Mouse (Mus musculus) cerebellum, adult 2 months (tissue): ENCODE results near the gene Glis3.

Experiments used
- CTCF ChIP-seq: fragments of 200-500 bp; IDR thresholded peaks from 2 replicates; pipeline ENCODE4 v1.5.1; 2011; ENCODE audit warnings: low read depth, mild to moderate bottlenecking, control low read depth, low read length, moderate library complexity, borderline replicate concordance; ENCODE audit not compliant: insufficient read depth
- POLR2A ChIP-seq: fragments of 200-500 bp; IDR thresholded peaks from 2 replicates; pipeline ENCODE4 v1.6.1; 2011; ENCODE audit warnings: low read length, control low read depth, borderline replicate concordance; ENCODE audit not compliant: insufficient read depth

DNA sequence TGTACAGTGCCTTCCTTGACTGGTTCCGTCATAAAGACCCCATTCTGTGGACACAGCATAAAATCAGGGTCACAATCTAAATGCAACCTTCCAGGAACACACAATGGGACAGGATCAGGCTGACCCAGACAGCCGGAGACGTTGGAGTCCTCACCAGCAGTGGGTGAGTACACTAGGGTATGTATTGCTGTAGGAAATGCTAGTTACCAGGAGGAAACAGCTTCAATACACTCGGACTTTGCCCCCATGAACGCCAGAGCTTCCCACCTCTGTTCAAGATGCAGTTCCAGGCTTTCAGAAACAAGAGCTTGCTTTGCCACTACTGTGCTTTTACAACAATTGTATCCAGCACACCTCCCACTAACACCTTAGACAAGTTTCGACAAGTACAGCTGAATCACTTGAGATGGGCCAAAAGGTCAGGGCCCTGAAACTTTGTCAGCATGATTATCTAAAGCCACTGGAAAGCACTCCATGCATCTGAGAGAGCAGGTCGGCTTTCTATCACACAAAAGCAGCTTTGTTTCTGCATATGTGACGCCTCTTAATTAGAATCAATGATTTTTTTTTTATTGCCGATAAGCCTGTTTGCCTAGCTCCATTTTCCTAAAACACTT is 162.3 kb downstream of the Glis3 start:
- TF ChIP-seq POLR2A: no peak
- no peak for TF ChIP-seq CTCF
